Mouse (Mus musculus) kidney, postnatal 25 days (tissue): ENCODE measurements around the gene Vmn1r155.
"Not testable (repeated sequence)": the region's sequence is repeated elsewhere in the genome, so short reads cannot be mapped to it uniquely, and the experiment has no call there.

Experiments
- DNase-seq, 2 experiments: peaks; one replicate each; pipeline ENCODE4 v3.0.0; 2021; ENCODE audit warnings: mixed read lengths in 2 of 2

Vmn1r155 gene

DNA sequence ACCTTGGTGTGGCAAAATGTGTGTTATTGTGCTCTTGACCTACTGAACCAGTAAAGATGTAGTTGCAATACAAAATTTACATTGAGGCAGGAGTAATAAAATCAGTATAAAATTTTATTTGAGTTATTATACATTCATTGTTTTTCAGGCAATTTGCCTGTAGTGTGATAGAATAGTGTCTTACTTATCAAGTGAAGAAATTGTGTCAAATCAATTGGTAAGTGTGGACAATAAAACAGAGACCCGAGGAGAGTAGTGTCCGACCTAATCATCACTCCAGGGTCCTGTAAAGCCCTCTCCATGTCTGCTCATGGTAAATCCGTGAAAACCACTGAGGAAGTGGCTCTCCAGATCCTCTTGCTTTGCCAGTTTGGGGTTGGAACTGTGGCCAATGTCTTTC is at the start of gene Vmn1r155:
Gene Vmn1r155, plus strand, starts transcription at position 301 of the 400 bp plus-strand sequence.
- not testable (repeated sequence) for DNase-seq

GRCm38 (mm10) chr7:22692217-22692616 is 34.4 kb downstream of the Vmn1r155 start, which contains the start of gene Gm8693:
Gm8693 (minus strand) TSS chr7:22692317.
- DNase-seq = not testable (repeated sequence)
